Mouse (Mus musculus): ENCODE measurements at regions not wholly inside any gene's neighbourhood (a gene's known extent, or its start where the extent isn't known, plus 50 kb on each side); places are given as distances from the start of the nearest gene placed in this dataset.
A peak's percentile ranks its signal among the peaks of the same experiment; 100 is the strongest.
"Not testable (repeated sequence)": the region's sequence is repeated elsewhere in the genome, so short reads cannot be mapped to it uniquely, and the experiment has no call there.

DNA sequence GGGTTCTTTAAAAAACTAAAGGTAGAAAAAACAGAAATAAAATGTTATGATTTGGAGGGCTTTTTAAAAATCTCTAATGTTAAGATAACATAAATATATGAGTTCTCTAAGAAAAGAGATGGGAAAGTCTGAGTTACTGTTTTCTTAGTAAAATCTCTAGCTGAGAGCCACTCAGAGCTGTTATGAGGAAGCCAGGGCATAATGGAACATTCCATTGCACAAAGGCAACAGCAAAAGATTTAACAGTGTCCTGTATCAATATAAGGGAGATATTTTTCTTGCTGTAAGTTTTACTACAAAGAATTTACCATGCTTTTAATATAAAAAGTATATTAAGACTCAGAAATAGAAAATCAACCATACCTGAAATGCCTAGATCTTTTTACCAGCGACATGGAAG, 82.9 kb upstream of the Rfc3 start:
- no peak for ATAC-seq (replicated peaks; ENCODE audit: poor library complexity)

DNA sequence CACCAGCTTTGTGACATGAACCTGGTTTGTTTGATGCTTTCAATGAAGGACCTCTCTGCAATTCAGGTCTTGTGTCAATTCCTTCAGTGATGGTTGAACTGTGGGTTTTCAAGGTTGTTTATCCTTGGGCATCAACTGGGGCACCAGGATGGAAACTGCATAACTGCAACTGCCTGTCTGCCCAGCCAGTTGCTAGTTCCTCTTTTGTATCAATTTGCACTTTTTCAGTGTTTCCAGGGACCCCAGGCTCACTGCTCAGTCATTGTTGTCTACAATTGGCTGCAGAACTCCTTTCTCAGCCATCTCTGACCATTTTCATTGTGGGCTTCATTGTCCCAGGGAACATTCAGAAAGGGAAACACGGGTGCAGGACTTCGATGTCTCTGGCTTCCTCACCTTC, 74.6 kb upstream of the Rfc3 start:
- ATAC-seq (replicated peaks; ENCODE audit: poor library complexity): peak; percentile 94

GRCm38 (mm10) chr5:151724403-151724802, 73.4 kb upstream of the Rfc3 start:
- not testable (repeated sequence) for ATAC-seq (replicated peaks; ENCODE audit: poor library complexity)

GRCm38 (mm10) chr5:151722458-151722857, 71.4 kb upstream of the Rfc3 start:
- ATAC-seq (replicated peaks; ENCODE audit: poor library complexity): 0 out of 2 replicates have a peak, but pooled peaks have one; percentile 44

- ATAC-seq (replicated peaks; ENCODE audit: poor library complexity): not testable (repeated sequence)
These were observed 68.7 kb upstream of the Rfc3 start for GRCm38 (mm10) chr5:151719757-151720156.

GRCm38 (mm10) chr5:151717923-151718322, 66.9 kb upstream of the Rfc3 start:
- ATAC-seq (replicated peaks; ENCODE audit: poor library complexity): peak; percentile 88

GRCm38 (mm10) chr5:151705226-151705625, 54.2 kb upstream of the Rfc3 start:
- no peak for ATAC-seq (replicated peaks; ENCODE audit: poor library complexity)

- ATAC-seq (replicated peaks; ENCODE audit: poor library complexity): peak; percentile 31
These were observed 53.0 kb upstream of the Rfc3 start for GRCm38 (mm10) chr5:151704049-151704448.
